Mouse (Mus musculus) intestine, postnatal 0 days (tissue): ENCODE data around the gene Mmp2. TPM values are rescaled to one million over a fixed set of nuclear protein-coding genes. Genes with fewer than 3 reads are reported as not detected.

Experiments used
- ATAC-seq: fragments of 200-750 bp; cut with Nextera tagmentation; 2 replicates; pipeline ENCODE4 v1.8.0; 2017; ENCODE audit warnings: mild to moderate bottlenecking, moderate TSS enrichment, moderate library complexity
- H3K27ac ChIP-seq: fragments of 300-500 bp; sonication (generic); 2 replicates; pipeline ENCODE4 v1.5.1; 2014; ENCODE audit warnings: mild to moderate bottlenecking, low read depth, low read length, moderate library complexity
- H3K27me3 ChIP-seq: fragments of 300-500 bp; sonication (generic); replicated peaks from 2 replicates; pipeline ENCODE4 v1.6.1; 2014; ENCODE audit warnings: low read length, mixed read lengths; ENCODE audit not compliant: control insufficient read depth, insufficient read depth
- H3K36me3 ChIP-seq: fragments of 300-500 bp; sonication (generic); 2 replicates; pipeline ENCODE4 v1.6.1; 2014; ENCODE audit warnings: mild to moderate bottlenecking, moderate library complexity; ENCODE audit not compliant: control insufficient read depth, insufficient read depth
- H3K4me1 ChIP-seq: fragments of 300-500 bp; sonication (generic); replicated peaks from 2 replicates; pipeline ENCODE4 v1.6.1; 2014; ENCODE audit warnings: antibody characterized with exemption, low read length, mixed read lengths; ENCODE audit not compliant: control insufficient read depth, insufficient read depth
- H3K4me2 ChIP-seq: fragments of 300-500 bp; sonication (generic); replicated peaks from 2 replicates; pipeline ENCODE4 v1.6.1; 2014; ENCODE audit warnings: low read depth, mild to moderate bottlenecking, moderate library complexity
- H3K4me3 ChIP-seq: fragments of 300-500 bp; sonication (generic); 2 replicates; pipeline ENCODE4 v1.5.1; 2014; ENCODE audit warnings: low read depth, low read length
- H3K9ac ChIP-seq: fragments of 300-500 bp; sonication (generic); 2 replicates; pipeline ENCODE4 v1.6.1; 2014; ENCODE audit warnings: mild to moderate bottlenecking, low read depth, low read length
- H3K9me3 ChIP-seq: fragments of 300-500 bp; sonication (generic); 2 replicates; pipeline ENCODE4 v1.6.1; 2016; ENCODE audit warnings: mixed run types; ENCODE audit not compliant: control insufficient read depth
- CTCF ChIP-seq: sonication (generic); IDR thresholded peaks from 2 replicates; pipeline ENCODE4 v1.5.1; 2016; ENCODE audit warnings: low read depth, mild to moderate bottlenecking, control low read depth, antibody characterized with exemption, moderate library complexity
- WGBS: fragments of 180-500 bp; shearing (Covaris S2); extraction: QIAGEN DNeasy Blood & Tissue Kit; methylation state at CpG from one replicate; pipeline ENCODE4 v1.1.7; 2014; 5-methylcytosine and 5-hydroxymethylcytosine counted together
- polyA plus RNA-seq: library from polyadenylated mRNA; unstranded; fragments of >200 nt; fragmentation: Nextera tagmentation; extraction: Ambion mirVana; gene quantifications from 2 replicates; pipeline ENCODE4 v1.2.1, GENCODE M21; 2015

Mmp2 gene
- polyA plus RNA-seq, 1 experiment from 2014 or later = 59.0 TPM

DNA sequence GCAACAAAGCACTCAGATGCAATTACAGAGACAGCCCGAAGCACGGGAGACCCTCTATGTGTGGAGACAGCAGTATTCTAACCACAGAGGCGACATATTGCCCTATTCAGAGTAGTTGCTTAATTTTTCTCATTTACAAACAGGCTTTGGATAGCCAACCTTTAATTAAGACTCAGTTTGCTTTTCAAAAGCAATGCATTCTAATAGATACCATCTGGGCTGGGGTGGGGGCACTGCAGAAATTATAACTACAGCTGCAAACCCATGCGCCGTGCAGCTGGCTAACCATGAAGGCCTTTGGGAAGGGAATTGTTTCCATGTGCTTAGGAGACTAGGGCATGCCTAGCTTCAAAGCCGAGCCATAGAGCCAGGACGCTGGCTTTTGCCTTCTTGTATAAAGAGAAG lies 29.6 kb upstream of the Mmp2 start:
- no peaks in the 10 kb centered on the region for H3K9me3 ChIP-seq
- TF ChIP-seq CTCF = no peak
- no peak overlapping the region for H3K4me3 ChIP-seq
- no peak overlapping the region for H3K27ac ChIP-seq
- H3K4me2 ChIP-seq = no peak overlapping the region
- ATAC-seq = no peak
- H3K27me3 ChIP-seq = no peaks in the 10 kb centered on the region
- H3K9ac ChIP-seq = no peak overlapping the region
- whole genome bisulfite sequencing = 87% methylated on average over 7 of the region's 7 CpGs
- no peaks in the 10 kb centered on the region for H3K4me1 ChIP-seq
- no peaks in the 10 kb centered on the region for H3K36me3 ChIP-seq

- Histone ChIP-seq H3K4me3 (no peak overlapping the region), H3K27ac (no peak overlapping the region), H3K4me1 (no peaks in the 10 kb centered on the region), H3K9ac (no peak overlapping the region), H3K36me3 (no peaks in the 10 kb centered on the region), H3K9me3 (no peaks in the 10 kb centered on the region), H3K27me3 (no peaks in the 10 kb centered on the region), H3K4me2 (no peak overlapping the region)
- TF ChIP-seq CTCF = no peak
- no peak for ATAC-seq
- 87% methylated on average over 11 of the region's 11 CpGs for WGBS
Observed at GRCm38 (mm10) chr8:92799406-92799805, 27.7 kb upstream of the Mmp2 start.

- Histone ChIP-seq H3K27ac (no peak overlapping the region), H3K4me2 (no peak overlapping the region), H3K9ac (no peak overlapping the region), H3K9me3 (no peaks in the 10 kb centered on the region), H3K27me3 (no peaks in the 10 kb centered on the region), H3K36me3 (no peaks in the 10 kb centered on the region), H3K4me3 (no peak overlapping the region), H3K4me1 (no peaks in the 10 kb centered on the region)
- TF ChIP-seq CTCF = no peak
- no peak for ATAC-seq
- 59% methylated on average over 8 of the region's 8 CpGs for WGBS
Observed at GRCm38 (mm10) chr8:92801231-92801630, 25.9 kb upstream of the Mmp2 start.

- Histone ChIP-seq H3K4me3 (no peak overlapping the region), H3K4me2 (no peak overlapping the region), H3K36me3 (no peaks in the 10 kb centered on the region), H3K27me3 (no peaks in the 10 kb centered on the region), H3K9ac (no peak overlapping the region), H3K27ac (no peak overlapping the region), H3K4me1 (no peaks in the 10 kb centered on the region), H3K9me3 (no peaks in the 10 kb centered on the region)
- no peak for ATAC-seq
- TF ChIP-seq CTCF = no peak
- WGBS = 69% methylated on average over 3 of the region's 3 CpGs
Observed at GRCm38 (mm10) chr8:92802591-92802990, 24.5 kb upstream of the Mmp2 start.

DNA sequence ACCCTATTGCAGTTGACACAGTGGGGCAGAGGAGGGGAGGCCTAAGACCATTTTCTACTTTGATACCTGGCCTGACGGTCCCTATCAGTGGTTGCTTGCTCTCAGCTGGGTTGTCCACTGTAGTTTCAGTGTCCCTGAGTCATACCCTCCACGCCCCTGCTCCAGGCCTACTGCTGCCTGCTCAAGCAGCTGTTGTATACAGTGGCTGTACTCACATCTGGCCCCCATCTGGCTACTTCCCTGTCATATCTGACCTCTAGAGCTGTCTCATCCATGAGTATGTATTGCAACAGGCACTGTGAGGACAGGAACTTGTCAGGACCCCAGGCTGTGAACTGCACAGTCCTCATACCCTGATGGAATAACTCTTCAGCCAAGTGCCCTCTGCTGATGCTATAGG lies 14.3 kb upstream of the Mmp2 start:
- Histone ChIP-seq H3K9ac (no peak overlapping the region), H3K27ac (no peak overlapping the region), H3K4me3 (no peak overlapping the region), H3K27me3 (no peaks in the 10 kb centered on the region), H3K36me3 (no peaks in the 10 kb centered on the region), H3K4me2 (no peak overlapping the region), H3K4me1 (no peaks in the 10 kb centered on the region), H3K9me3 (no peaks in the 10 kb centered on the region)
- WGBS = 63% methylated on average over 2 of the region's 2 CpGs
- no peak for ATAC-seq
- no peak for TF ChIP-seq CTCF

GRCm38 (mm10) chr8:92815661-92816060 lies 11.4 kb upstream of the Mmp2 start:
- Histone ChIP-seq H3K9ac (no peak overlapping the region), H3K4me3 (no peak overlapping the region), H3K4me2 (no peak overlapping the region), H3K27me3 (no peaks in the 10 kb centered on the region), H3K4me1 (no peaks in the 10 kb centered on the region), H3K27ac (no peak overlapping the region), H3K36me3 (no peaks in the 10 kb centered on the region), H3K9me3 (no peaks in the 10 kb centered on the region)
- no peak for ATAC-seq
- TF ChIP-seq CTCF = no peak
- WGBS = 80% methylated on average over 5 of the region's 5 CpGs
